Mouse (Mus musculus) brain, adult 2 months (tissue): ENCODE results near the gene Acp1.

ENCODE experiments used
- DNase-seq: peaks from one replicate; pipeline ENCODE4 v3.0.0; 2011; ENCODE audit warnings: low read depth, low spot score

The Acp1 gene

GRCm38 (mm10) chr12:30911261-30912047, at the start of gene Acp1, which contains the start of gene Sh3yl1:
Gene Acp1, minus strand, starts transcription at chr12:30911589.
Gene Sh3yl1, plus strand, starts transcription at chr12:30911668.
- peak; percentile 96 for DNase-seq

DNA sequence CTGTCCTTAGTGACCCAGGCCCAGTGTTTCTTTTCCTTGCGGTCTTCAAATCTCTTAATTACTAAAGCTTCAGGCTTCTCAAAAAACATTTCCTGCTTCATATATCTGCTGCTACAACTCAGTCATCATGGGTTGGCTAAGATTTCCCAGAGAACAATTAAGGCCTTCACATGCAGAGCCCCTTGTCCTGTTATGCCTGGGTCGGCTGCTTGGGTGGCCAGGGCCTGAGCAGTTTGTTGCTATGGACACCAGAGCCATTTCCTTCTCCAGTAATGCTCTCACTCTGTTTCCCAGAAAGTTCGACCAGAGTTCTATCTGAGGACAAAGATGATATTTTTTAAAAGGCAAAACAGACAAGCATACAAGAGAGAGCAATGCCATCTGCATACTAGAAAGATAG, 32.8 kb upstream of the Acp1 start:
- no peak for DNase-seq

- no peak for DNase-seq
Measured at GRCm38 (mm10) chr12:30943057-30943986, 31.9 kb upstream of the Acp1 start.

- DNase-seq, result no peak
Measured at GRCm38 (mm10) chr12:30936899-30937298, 25.5 kb upstream of the Acp1 start.

DNA sequence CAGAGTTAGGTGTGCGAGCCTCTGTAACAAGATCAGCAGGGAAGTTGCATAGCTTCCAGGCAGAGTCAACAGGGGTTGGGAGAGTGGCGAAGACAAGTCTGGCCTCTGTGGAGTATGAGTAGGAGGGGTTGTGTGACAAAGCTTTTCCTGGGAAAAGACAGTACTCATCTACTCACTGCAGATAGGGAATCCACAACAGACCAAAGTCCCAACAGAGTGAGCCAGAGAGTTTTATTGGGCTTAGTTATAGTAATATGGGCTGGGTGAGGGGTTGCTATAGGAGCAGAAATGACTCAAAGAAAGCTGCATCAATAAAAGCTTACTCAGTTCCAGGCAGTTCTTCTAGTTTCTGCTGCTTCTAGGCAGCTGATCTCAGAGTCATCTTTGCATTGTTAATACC, 21.9 kb upstream of the Acp1 start:
- no peak for DNase-seq

DNA sequence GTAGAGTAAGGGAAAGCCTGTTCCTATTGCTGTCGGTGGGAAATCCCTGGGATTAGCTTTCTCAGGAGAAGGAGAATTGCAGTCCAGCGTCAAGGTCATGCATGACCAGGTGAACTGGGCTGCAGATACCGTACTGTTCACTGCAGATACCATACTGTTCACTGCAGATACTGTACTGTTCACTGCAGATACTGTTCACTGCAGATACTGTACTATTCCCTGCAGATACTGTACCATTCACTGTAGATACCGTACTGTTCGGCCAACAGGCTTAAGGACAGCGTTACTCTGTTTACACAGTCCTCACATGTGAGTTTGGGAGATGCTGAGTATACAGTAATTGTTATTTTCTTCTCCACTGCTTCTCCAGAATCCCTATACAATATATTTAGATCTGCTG, 16.8 kb upstream of the Acp1 start:
- no peak for DNase-seq

DNA sequence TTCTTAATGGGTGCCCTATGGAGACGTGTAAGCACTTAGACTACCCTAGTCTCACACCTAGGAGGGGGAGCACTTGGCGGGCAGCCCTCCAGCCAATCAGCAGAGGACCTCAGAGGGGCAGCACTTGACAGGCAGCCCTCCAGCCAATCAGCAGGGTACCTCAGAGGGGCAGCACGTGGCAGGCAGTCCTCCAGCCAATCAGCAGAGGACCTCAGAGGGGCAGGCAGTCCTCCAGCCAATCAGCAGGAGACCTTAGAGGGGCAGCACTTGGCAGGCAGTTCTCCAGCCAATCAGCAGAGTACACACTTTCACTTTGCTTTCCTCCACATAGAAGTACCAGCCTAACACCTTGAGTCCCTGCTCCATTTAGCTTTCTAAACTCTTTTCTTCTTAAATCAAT, 11.0 kb upstream of the Acp1 start:
- DNase-seq, result peak; percentile 9

DNA sequence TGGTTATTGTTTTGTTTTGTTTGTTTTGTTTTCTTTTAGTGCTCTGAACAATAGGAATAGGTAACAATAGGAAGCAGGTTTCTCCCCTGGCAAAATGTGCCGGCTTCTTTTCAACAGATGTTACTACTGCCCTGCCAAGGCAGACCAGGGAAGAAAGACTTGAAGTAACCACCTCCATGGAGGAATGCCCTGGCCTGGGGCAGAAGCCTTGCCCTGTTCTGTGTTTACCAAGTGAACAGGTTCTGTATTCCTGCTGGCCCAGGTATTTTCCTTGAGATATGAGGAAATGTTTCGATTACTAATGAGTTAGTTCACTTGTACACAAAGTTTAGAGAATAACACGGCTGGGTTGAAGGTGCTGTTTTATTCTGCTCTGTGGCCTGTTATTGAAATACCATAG, 1.5 kb upstream of the Acp1 start:
- no peak for DNase-seq

- peak; percentile 44 for DNase-seq
Measured at GRCm38 (mm10) chr12:30912048-30912381, 626 bp upstream of the Acp1 start.

- peak; percentile 45 for DNase-seq
Measured at GRCm38 (mm10) chr12:30910860-30911259, 529 bp downstream of the Acp1 start.

- DNase-seq, result no peak
Measured at GRCm38 (mm10) chr12:30909881-30910280, 1.5 kb downstream of the Acp1 start.

DNA sequence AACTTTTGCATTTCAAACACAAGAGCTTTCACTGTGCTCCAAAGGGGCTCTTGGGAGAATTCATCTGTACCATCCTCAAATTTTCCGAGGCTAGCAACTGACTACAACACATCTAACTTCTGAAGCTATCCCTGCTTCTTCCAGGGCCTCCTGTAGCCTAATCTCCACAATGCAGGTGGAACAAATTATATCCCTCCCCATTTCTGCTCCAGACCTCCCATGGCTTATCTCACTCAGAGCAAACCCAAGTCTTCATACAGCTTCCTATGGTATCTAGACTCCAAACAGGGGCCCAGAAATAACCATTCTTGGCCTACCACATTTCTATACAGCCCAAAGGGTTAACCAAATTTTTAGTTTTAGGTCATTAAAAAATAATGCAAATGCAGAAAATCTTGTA, 2.7 kb downstream of the Acp1 start:
- DNase-seq, result no peak

DNA sequence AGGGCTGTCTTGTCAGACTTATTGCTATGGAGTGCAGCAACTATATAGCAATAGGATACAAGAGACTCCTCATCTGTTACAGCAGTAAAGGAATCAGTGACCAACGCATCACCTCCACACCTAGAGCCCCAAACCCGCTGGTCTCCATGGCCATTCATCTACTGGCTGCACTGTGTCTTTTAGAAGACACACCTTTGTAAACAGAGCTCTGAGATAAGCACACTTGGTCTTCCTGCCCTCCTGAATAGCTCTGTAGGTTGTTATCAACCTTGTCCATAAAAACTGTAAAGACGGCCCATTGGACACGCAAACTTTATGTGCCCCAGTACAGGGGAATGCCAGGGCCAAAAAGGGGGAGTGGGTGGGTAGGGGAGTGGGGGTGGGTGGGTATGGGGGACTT, 14.3 kb downstream of the Acp1 start:
- DNase-seq, result no peak

DNA sequence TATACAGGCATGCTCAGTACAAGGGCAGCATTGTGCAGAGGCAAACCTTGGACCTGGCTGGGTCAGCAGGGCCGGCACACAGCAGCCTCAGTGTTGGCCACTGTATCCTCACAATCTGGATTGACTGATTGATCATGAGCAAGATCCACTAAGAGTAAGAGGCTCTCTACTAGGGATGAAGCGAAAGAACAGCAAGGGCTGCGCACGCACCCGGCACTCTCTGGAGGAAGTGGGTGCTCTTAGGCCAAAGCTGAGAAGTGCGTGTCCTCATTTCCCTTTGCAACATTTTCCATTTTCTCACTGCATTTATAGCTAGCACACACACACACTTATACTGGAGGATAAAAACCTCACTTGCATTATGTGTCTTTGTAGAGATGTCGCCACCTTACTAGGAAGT, 20.0 kb downstream of the Acp1 start:
- DNase-seq, result peak; percentile 14

DNA sequence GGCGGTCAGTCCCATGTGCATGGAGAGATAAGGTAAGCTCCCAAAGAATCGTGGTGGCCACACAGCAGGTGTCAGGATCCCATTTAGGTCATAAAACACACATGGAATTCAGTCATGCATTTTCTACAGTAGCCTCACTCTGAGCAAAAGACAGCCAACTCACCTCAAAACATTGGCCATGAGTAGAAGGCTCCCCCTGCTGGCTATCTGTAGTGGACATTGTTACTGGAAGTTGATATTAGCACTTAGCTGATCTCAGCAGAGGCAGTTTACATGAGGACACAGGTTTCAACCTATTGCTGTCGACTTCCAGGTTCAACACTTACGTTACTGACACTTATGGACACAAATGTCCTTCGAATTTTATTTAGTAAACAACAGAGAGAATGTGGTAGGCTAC, 21.3 kb downstream of the Acp1 start:
- DNase-seq, result peak; percentile 81

DNA sequence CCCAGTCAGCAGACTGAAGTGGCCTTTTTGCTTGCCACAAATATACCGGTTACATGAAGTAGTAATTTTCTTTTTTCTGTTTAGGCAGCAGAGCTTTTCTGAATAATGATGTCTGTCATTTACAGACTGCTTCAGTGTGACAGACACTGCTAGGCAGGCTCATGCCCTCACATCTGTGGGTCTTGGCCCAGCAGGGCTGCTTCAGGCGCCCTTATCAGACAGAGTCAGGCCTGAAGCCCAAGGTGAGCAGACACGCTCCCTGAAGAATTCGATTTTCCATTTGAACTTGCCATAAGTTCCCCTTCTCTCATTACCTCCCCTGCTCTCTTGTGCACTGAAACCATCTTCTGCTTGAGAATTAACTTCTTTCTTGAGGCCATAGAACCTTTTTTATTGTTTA, 23.4 kb downstream of the Acp1 start:
- no peak for DNase-seq

- no peak for DNase-seq
Measured at GRCm38 (mm10) chr12:30885891-30886290, 25.5 kb downstream of the Acp1 start.

GRCm38 (mm10) chr12:30884622-30885230, 26.7 kb downstream of the Acp1 start:
- no peak for DNase-seq

DNA sequence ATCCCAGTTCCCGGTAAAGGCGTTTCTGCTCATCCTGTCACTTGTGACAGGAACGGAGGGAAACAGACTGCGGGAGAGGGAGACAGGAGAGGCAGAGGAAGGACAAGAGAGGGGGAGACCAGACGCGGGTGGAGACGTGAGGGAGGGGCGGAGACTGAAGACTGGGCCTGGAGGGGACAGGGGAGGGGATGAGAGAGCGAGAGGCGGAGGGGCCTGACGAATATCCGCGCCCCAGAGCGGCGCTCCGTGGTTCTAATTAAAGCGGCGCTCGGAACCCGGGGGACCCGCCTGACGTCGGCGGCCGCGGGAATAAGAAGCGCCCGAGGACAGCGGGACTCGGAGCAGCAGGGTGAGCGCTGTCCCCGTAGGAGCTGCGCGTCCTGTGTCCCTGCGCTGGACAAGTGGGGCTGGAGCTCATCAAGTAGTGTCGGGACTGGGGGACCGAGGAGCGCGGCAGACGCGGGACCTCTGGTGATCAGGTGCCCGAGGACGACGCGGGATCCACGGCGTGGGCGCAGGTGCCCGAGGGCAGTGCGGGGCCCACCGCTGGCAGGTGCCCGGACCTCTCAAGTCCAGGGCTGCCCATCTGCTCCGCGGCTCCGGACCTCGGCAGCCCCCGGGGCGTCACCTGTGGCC, 27.3 kb downstream of the Acp1 start, which contains the start of gene Alkal2:
Gene Alkal2 (plus strand): TSS at position 337 of the 636 bp plus-strand sequence.
- peak; percentile 24 for DNase-seq

GRCm38 (mm10) chr12:30883592-30883985, 27.8 kb downstream of the Acp1 start:
- DNase-seq, result no peak

- DNase-seq, result no peak
Measured at GRCm38 (mm10) chr12:30879447-30879846, 31.9 kb downstream of the Acp1 start.

DNA sequence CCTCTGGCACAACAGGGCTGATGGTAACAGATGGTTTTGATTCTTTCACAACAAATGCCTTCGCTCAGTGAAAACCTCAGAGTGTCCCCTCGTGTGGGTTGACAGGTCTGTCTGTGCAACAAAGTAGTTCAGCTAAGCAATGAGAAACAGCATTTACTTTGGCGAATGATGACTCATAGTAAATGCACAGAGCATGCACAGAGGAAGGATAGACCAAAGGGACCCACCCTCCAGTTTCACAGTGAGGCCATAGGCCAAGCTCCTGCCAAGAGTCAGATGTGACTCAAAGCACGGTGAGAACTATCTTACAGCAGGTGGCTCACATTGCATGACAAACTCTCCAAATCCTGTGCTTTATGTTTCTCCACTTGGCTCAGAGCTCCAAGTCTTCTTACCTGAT, 45.6 kb downstream of the Acp1 start:
- DNase-seq, result no peak
